Mouse (Mus musculus) central nervous system, embryonic 18 days (tissue): ENCODE data around the gene Spaca3. TPM values are rescaled to one million over a fixed set of nuclear protein-coding genes. Genes with fewer than 3 reads are reported as not detected.

Experiments
- polyA plus RNA-seq: library from polyadenylated mRNA; depleted of rRNA; stranded (reverse); fragments of >200 nt; gene quantifications from 2 replicates; pipeline ENCODE4 v1.2.3, GENCODE M21; 2012; rRNA removed

Spaca3 gene
- polyA plus RNA-seq = not detected in 2 replicates

DNA sequence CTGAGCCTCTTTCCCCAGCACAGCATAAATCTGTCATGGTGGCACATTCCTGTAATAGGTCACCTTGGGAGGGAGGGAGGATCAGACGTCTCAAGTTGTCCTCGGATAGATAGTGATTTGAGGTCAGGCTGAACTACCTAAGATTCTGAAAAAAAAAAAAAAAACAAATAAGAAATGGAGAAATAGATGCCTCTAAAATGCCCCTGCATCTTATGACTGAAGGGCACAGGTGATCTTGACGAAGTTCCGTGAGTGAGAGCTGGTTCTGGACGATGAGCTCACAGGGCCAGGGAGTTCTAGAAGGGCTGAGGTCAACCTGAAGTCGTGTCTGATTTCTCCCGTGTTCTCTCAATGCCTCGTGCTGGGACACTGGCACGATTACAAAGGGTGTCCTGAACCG, at the start of gene Spaca3:
Spaca3 (plus strand) TSS at position 301 of the 400 bp plus-strand sequence.

DNA sequence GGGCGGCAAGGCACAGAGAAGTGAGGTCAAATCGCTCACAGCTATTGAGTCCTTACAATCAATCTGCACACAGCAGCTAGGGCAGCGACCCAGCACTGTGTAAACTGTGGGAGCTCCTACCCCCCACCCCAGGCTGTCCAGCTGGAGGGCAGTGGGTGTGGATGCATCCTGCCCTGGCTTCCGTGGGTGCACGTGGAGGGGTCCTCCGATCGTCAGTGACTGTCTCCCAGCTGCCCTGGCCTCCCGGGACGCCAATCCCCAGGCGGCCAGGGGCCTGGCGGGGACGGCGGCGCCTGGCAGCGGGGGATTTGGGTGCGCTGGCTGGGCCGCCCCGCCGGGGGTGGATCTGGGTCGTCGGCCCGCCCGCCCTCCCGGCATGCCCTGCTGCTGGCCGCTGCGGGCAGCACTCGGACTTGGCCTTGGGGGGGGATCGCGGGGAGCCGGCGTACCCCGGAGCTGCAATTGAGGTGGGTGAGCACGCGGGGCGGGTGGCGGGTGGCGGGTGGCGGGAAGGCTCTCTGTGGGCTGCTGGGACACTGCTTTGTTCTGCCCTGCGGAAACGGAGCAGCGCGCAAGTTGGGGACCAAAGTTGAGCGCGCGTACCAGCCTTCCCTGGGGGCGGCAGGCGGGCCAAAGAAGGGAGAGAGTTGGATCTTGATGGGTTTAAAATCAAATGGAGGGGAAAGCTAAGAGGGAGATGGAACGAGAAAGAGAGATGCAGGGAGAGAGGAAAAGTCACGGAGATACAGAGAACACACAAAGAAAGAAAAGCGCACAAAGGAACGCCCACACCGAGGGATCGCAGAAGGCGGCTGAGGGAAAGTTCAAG, 48.0 kb upstream of the Spaca3 start, which contains the start of gene Tmem98:
Tmem98 (plus strand) TSS at position 183 of the 829 bp plus-strand sequence.

Other genes with a start within 250 kb of the Spaca3 start
- gene Myo1d, start 78.3 kb upstream of the Spaca3 start, polyA plus RNA-seq = 2.3 and 2.4 TPM in 2 replicates
- gene Tmem98, start 48.2 kb upstream of the Spaca3 start, polyA plus RNA-seq = 15.1 and 15.5 TPM in 2 replicates